Mouse (Mus musculus) brain, embryonic 14.5 days (tissue): ENCODE results near the gene Ep300.

Source experiments
- CTCF ChIP-seq: fragments of 200-500 bp; IDR thresholded peaks from 2 replicates; pipeline ENCODE4 v1.5.1; 2012; ENCODE audit warnings: inconsistent platforms, mild to moderate bottlenecking, moderate library complexity, borderline replicate concordance; ENCODE audit not compliant: insufficient read depth, insufficient read length; ENCODE audit errors: extremely low read depth
- POLR2A ChIP-seq: fragments of 200-500 bp; IDR thresholded peaks from 2 replicates; pipeline ENCODE4 v1.6.1; 2012; ENCODE audit warnings: mild to moderate bottlenecking, inconsistent platforms, borderline replicate concordance; ENCODE audit not compliant: poor library complexity, insufficient read depth, insufficient read length, severe bottlenecking; ENCODE audit errors: extremely low read depth

DNA sequence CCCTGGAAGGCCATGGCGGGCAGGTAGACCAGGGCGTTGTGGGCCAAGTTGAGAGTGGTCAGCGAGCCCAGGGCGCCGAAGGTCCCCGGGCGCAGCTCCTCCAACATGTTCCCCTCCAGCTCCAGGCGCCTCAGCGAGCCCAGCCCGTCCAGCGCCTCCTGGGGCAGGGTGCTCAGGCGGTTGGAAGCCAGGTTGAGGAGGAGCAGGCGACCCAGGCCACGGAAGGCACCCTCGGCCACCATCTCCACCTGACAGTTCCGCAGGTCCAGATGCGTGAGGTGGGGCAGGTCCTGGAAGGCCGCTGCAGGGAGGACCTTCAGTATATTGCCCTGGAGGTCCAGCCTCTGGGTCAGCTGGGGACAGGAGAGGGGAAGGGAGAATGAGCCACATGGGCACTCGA is 109.7 kb downstream of the Ep300 start:
- TF ChIP-seq POLR2A (no peak), CTCF (no peak)
